Mouse (Mus musculus) heart, embryonic 12.5 days (tissue): ENCODE data around the gene Rusc1. TPM values are rescaled to one million over a fixed set of nuclear protein-coding genes. Genes with fewer than 3 reads are reported as not detected.

ENCODE experiments used
- ATAC-seq: fragments of 200-750 bp; cut with Nextera tagmentation; 2 replicates; pipeline ENCODE4 v1.8.0; 2017; ENCODE audit warnings: moderate TSS enrichment, moderate library complexity; ENCODE audit not compliant: insufficient number of reproducible peaks, low FRiP score
- H3K27ac ChIP-seq: fragments of 300-500 bp; sonication (generic); 2 replicates; pipeline ENCODE4 v1.5.1; 2016; ENCODE audit warnings: mild to moderate bottlenecking, moderate library complexity; ENCODE audit not compliant: poor library complexity, severe bottlenecking
- H3K27me3 ChIP-seq: fragments of 300-500 bp; sonication (generic); replicated peaks from 2 replicates; pipeline ENCODE4 v1.6.1; 2016; ENCODE audit warnings: mild to moderate bottlenecking, moderate library complexity
- H3K36me3 ChIP-seq: fragments of 300-500 bp; sonication (generic); 2 replicates; pipeline ENCODE4 v1.6.1; 2016; ENCODE audit warnings: mild to moderate bottlenecking, moderate library complexity
- H3K4me1 ChIP-seq: fragments of 300-500 bp; sonication (generic); replicated peaks from 2 replicates; pipeline ENCODE4 v1.6.1; 2016; ENCODE audit warnings: mild to moderate bottlenecking
- H3K4me2 ChIP-seq: fragments of 300-500 bp; sonication (generic); 2 replicates; pipeline ENCODE4 v1.6.1; 2016; ENCODE audit warnings: mild to moderate bottlenecking, moderate library complexity
- H3K4me3 ChIP-seq: fragments of 300-500 bp; sonication (generic); 2 replicates; pipeline ENCODE4 v1.5.1; 2016; ENCODE audit warnings: mild to moderate bottlenecking
- H3K9ac ChIP-seq: fragments of 300-500 bp; sonication (generic); 2 replicates; pipeline ENCODE4 v1.6.1; 2016; ENCODE audit warnings: mild to moderate bottlenecking, moderate library complexity
- H3K9me3 ChIP-seq: fragments of 300-500 bp; sonication (generic); replicated peaks from 2 replicates; pipeline ENCODE4 v1.6.1; 2016; ENCODE audit warnings: mild to moderate bottlenecking, moderate library complexity
- WGBS: fragments of 180-500 bp; shearing (Covaris S2); methylation state at CpG from one replicate; pipeline ENCODE4 v1.1.7; 2016; 5-methylcytosine and 5-hydroxymethylcytosine counted together
- polyA plus RNA-seq: library from polyadenylated mRNA; unstranded; fragments of >200 nt; fragmentation: Nextera tagmentation; extraction: Ambion mirVana; gene quantifications from 2 replicates; pipeline ENCODE4 v1.2.1, GENCODE M21; 2016

The Rusc1 gene
- polyA plus RNA-seq, 1 experiment from 2014 or later = 10.5 TPM

- ATAC-seq = no peak
- Histone ChIP-seq H3K4me1 (no peaks in the 10 kb centered on the region), H3K36me3 (peaks cover 89% of the 10 kb centered on the region), H3K9ac (no peak overlapping the region), H3K4me2 (no peak overlapping the region), H3K27ac (no peak overlapping the region), H3K4me3 (no peak overlapping the region), H3K27me3 (no peaks in the 10 kb centered on the region), H3K9me3 (no peaks in the 10 kb centered on the region)
Measured at GRCm38 (mm10) chr3:89067265-89067664, 25.8 kb downstream of the Rusc1 start.

DNA sequence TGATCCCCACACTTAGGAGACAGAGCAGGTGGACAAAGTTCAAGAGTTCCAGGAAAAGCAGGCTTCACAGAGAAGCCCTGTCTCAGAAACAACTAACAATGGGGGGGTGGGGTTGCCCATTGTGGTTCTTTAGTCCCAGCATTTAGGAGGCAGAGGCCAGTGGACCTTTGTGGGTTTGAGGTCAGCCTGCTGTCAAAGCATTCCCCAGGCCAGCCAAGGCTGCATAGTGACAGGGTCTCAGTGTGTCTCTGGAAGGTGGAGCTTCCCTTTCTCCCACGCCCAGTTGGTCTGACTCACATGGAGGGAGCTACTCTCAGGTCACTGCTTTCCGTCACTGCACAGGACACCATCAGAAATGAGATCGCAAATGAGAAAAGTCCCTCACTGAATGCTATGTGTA is 31.4 kb downstream of the Rusc1 start:
- no peak for ATAC-seq
- no peaks in the 10 kb centered on the region for H3K9me3 ChIP-seq
- peaks cover 84% of the 10 kb centered on the region for H3K36me3 ChIP-seq
- H3K4me2 ChIP-seq = no peak overlapping the region
- H3K27me3 ChIP-seq = no peaks in the 10 kb centered on the region
- no peaks in the 10 kb centered on the region for H3K4me1 ChIP-seq
- no peak overlapping the region for H3K4me3 ChIP-seq
- H3K9ac ChIP-seq = no peak overlapping the region
- no peak overlapping the region for H3K27ac ChIP-seq
- 81% methylated on average over 3 of the region's 3 CpGs for WGBS

DNA sequence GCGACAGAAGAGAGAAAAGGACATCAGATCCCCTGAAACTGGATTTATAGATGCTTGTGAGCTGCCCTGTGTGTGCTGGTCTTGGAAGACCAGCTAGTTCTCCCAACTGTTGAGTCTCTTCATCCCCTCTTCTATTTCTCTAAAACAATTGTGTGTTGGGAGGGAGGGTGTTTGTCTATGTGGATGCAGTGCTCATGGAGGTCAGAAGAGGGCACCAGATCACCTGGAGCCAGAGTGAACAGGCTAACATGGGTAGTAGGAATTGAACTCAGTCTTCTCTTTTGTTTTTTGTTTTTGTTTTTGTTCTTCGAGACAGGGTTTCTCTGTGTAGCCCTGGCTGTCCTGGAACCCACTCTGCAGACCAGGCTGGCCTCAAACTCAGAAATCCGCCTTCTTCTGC is 34.3 kb downstream of the Rusc1 start:
- ATAC-seq = no peak
- Histone ChIP-seq H3K27me3 (no peaks in the 10 kb centered on the region), H3K27ac (no peak overlapping the region), H3K36me3 (peaks cover 84% of the 10 kb centered on the region), H3K4me1 (no peaks in the 10 kb centered on the region), H3K9ac (no peak overlapping the region), H3K4me3 (no peak overlapping the region), H3K4me2 (no peak overlapping the region), H3K9me3 (no peaks in the 10 kb centered on the region)
- 80% methylated on average over 3 of the region's 3 CpGs for WGBS

DNA sequence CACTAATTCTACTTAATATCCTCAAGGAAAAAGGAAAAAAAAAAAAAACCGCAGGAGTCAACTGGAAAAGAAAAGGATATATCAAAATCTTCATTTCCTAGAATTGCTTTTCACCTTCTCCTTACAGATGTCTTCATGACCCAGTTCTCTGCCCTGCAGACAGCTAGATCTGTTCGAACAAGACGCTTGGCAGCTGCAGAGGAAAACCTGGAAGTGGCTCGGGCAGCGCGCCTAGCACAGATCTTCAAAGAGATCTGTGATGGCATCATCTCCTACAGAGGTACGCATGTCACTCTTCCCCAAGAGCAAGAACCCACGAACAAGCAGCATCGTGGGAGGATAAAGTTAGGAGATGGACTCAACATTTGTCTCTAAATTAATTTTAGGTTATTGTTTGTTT is 34.8 kb downstream of the Rusc1 start:
- no peak for ATAC-seq
- 95% methylated on average over 9 of the region's 9 CpGs for WGBS

DNA sequence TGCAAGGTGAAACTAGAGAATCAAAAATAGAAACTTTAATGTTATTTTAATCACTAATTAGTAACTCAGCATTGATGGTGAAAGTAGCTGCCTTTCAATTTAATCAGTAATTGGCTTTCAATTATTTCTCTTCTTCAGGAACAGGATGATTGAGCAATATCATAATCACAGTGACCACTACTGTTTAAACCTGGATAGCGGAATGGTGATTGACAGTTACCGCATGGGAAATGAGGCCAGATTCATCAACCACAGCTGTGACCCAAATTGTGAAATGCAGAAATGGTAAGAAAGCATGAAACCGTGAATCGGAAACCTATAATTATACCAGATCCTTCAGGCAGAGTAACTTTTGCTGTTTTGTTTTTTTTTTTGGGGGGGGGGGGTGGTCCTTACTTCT is 49.8 kb downstream of the Rusc1 start:
- Histone ChIP-seq H3K36me3 (peaks cover 73% of the 10 kb centered on the region), H3K4me1 (no peaks in the 10 kb centered on the region), H3K27me3 (no peaks in the 10 kb centered on the region), H3K9ac (no peak overlapping the region), H3K9me3 (no peaks in the 10 kb centered on the region), H3K27ac (no peak overlapping the region), H3K4me2 (no peak overlapping the region), H3K4me3 (no peak overlapping the region)
- ATAC-seq = no peak
- WGBS = 97% methylated on average over 4 of the region's 4 CpGs

More for the DNA sequence above, 34.8 kb downstream of the Rusc1 start:
- Histone ChIP-seq H3K36me3 (peaks cover 82% of the 10 kb centered on the region), H3K27me3 (no peaks in the 10 kb centered on the region), H3K4me3 (no peak overlapping the region), H3K9me3 (no peaks in the 10 kb centered on the region), H3K27ac (no peak overlapping the region), H3K4me2 (no peak overlapping the region), H3K4me1 (no peaks in the 10 kb centered on the region), H3K9ac (no peak overlapping the region)

Other genes starting within 250 kb of the Rusc1 start
- 48.9 and 52.4 TPM in 2 replicates for gene Msto1, start 179.3 kb downstream of the Rusc1 start, polyA plus RNA-seq
- gene Ash1l, start 142.7 kb downstream of the Rusc1 start, polyA plus RNA-seq = 15.9 and 17.2 TPM in 2 replicates
- gene Dap3, start 142.1 kb downstream of the Rusc1 start, polyA plus RNA-seq = 141 and 146 TPM in 2 replicates
- not detected in 2 replicates for gene Gm43738, start 7.8 kb upstream of the Rusc1 start, polyA plus RNA-seq
- gene Fdps, start 8.6 kb upstream of the Rusc1 start, polyA plus RNA-seq = 130 and 136 TPM in 2 replicates
- 1.7 and 2.8 TPM in 2 replicates for gene Pklr, start 42.8 kb upstream of the Rusc1 start, polyA plus RNA-seq
- 0.45 and 0.65 TPM in 2 replicates for gene Hcn3, start 66.9 kb upstream of the Rusc1 start, polyA plus RNA-seq
- 24.6 and 24.8 TPM in 2 replicates for gene Clk2, start 71.5 kb upstream of the Rusc1 start, polyA plus RNA-seq
- 88.8 and 92.5 TPM in 2 replicates for gene Scamp3, start 84.2 kb upstream of the Rusc1 start, polyA plus RNA-seq
- gene Fam189b, start 89.8 kb upstream of the Rusc1 start, polyA plus RNA-seq = 15.4 and 15.6 TPM in 2 replicates
- 37.1 and 38.0 TPM in 2 replicates for gene Gba, start 109.6 kb upstream of the Rusc1 start, polyA plus RNA-seq
- 16.2 and 18.7 TPM in 2 replicates for gene Thbs3, start 121.9 kb upstream of the Rusc1 start, polyA plus RNA-seq
- gene Mtx1, start 133.8 kb upstream of the Rusc1 start, polyA plus RNA-seq = 123 and 127 TPM in 2 replicates
- gene Muc1, start 135.7 kb upstream of the Rusc1 start, polyA plus RNA-seq = 0.48 TPM in 1 of 2 replicates, not detected in the other
- 243 and 262 TPM in 2 replicates for gene Krtcap2, start 152.7 kb upstream of the Rusc1 start, polyA plus RNA-seq
- 0.89 and 1.1 TPM in 2 replicates for gene Trim46, start 153.0 kb upstream of the Rusc1 start, polyA plus RNA-seq
- gene Dpm3, start 166.0 kb upstream of the Rusc1 start, polyA plus RNA-seq = 65.1 and 79.2 TPM in 2 replicates
- 40.9 and 42.9 TPM in 2 replicates for gene Slc50a1, start 177.3 kb upstream of the Rusc1 start, polyA plus RNA-seq
- 27.0 and 31.0 TPM in 2 replicates for gene Efna1, start 187.8 kb upstream of the Rusc1 start, polyA plus RNA-seq
- gene Efna3, start 229.7 kb upstream of the Rusc1 start, polyA plus RNA-seq = 1.3 TPM in 2 replicates
- 8.7 and 10.6 TPM in 2 replicates for gene Efna4, start 244.7 kb upstream of the Rusc1 start, polyA plus RNA-seq